Mouse (Mus musculus): ENCODE data around the gene Hspb1. TPM values are rescaled to one million over a fixed set of nuclear protein-coding genes. Genes with fewer than 3 reads are reported as not detected.
A peak's percentile ranks its signal among the peaks of the same experiment; 100 is the strongest.

The Hspb1 gene
- polyA plus RNA-seq, 1 experiment, result 0.79 TPM

- Histone ChIP-seq H3K4me1 (peaks cover 40% of the 10 kb centered on the region), H3K9me3 (no peaks in the 10 kb centered on the region), H3K4me3 (replicated peaks) (peak within 1 kb of the TSS; percentile 100), H3K27me3 (replicated peaks) (no peaks in the 10 kb centered on the region), H3K36me3 (replicated peaks; ENCODE audit: low read length) (peaks cover 29% of the 10 kb centered on the region)
- no peak for TF ChIP-seq FLI1 (IDR thresholded peaks at IDR 0.05; ENCODE audit: low read length)
- TF ChIP-seq GATA1 (IDR thresholded peaks at IDR 0.05; ENCODE audit: borderline replicate concordance, low read length), result no peak
These were observed 46.9 kb downstream of the Hspb1 start, which contains the start of gene Ywhag for GRCm38 (mm10) chr5:135934481-135935175. Ywhag (minus strand) TSS chr5:135934616.

- TF ChIP-seq GATA1 (IDR thresholded peaks at IDR 0.05; ENCODE audit: borderline replicate concordance, low read length), result no peak
- TF ChIP-seq FLI1 (IDR thresholded peaks at IDR 0.05; ENCODE audit: low read length), result no peak
- H3K9me3 ChIP-seq, result no peaks in the 10 kb centered on the region
- H3K4me1 ChIP-seq, result peaks cover 35% of the 10 kb centered on the region
- no peaks in the 10 kb centered on the region for H3K27me3 ChIP-seq (replicated peaks)
- H3K36me3 ChIP-seq (replicated peaks; ENCODE audit: low read length), result peaks cover 23% of the 10 kb centered on the region
- peak overlapping the region; percentile 100 for H3K4me3 ChIP-seq (replicated peaks)
These were observed 47.4 kb downstream of the Hspb1 start for GRCm38 (mm10) chr5:135935176-135935523.

GRCm38 (mm10) chr5:135935641-135936190 is 48.0 kb downstream of the Hspb1 start:
- TF ChIP-seq GATA1 (IDR thresholded peaks at IDR 0.05; ENCODE audit: borderline replicate concordance, low read length) (no peak), FLI1 (IDR thresholded peaks at IDR 0.05; ENCODE audit: low read length) (no peak)
- Histone ChIP-seq H3K4me3 (replicated peaks) (no peak overlapping the region), H3K4me1 (peaks cover 33% of the 10 kb centered on the region), H3K27me3 (replicated peaks) (no peaks in the 10 kb centered on the region), H3K36me3 (replicated peaks; ENCODE audit: low read length) (peaks cover 18% of the 10 kb centered on the region), H3K9me3 (no peaks in the 10 kb centered on the region)

Other genes starting within 250 kb of the Hspb1 start
- 112 and 330 TPM in 2 replicates for gene Por, start 217.9 kb upstream of the Hspb1 start, polyA plus RNA-seq (2012; ENCODE audit: insufficient read depth, low replicate concordance)
- gene Tmem120a, start 143.5 kb upstream of the Hspb1 start, polyA plus RNA-seq (2012; ENCODE audit: insufficient read depth, low replicate concordance), result 13.5 and 55.6 TPM in 2 replicates
- gene Styxl1, start 109.5 kb upstream of the Hspb1 start, polyA plus RNA-seq (2012; ENCODE audit: insufficient read depth, low replicate concordance), result not detected in 2 replicates
- gene Mdh2, start 109.4 kb upstream of the Hspb1 start, polyA plus RNA-seq (2012; ENCODE audit: insufficient read depth, low replicate concordance), result 386 and 408 TPM in 2 replicates
- gene Srrm3, start 81.0 kb upstream of the Hspb1 start, polyA plus RNA-seq (2012; ENCODE audit: insufficient read depth, low replicate concordance), result 0.13 and 1.9 TPM in 2 replicates
- 121 and 148 TPM in 2 replicates for gene Ywhag, start 46.7 kb downstream of the Hspb1 start, polyA plus RNA-seq (2012; ENCODE audit: insufficient read depth, low replicate concordance)
- gene Ssc4d, start 86.6 kb downstream of the Hspb1 start, polyA plus RNA-seq (2012; ENCODE audit: insufficient read depth, low replicate concordance), result 5.0 and 13.7 TPM in 2 replicates
- not detected in 2 replicates for gene Zp3, start 92.2 kb downstream of the Hspb1 start, polyA plus RNA-seq (2012; ENCODE audit: insufficient read depth, low replicate concordance)
- 23.7 and 30.1 TPM in 2 replicates for gene Dtx2, start 106.9 kb downstream of the Hspb1 start, polyA plus RNA-seq (2012; ENCODE audit: insufficient read depth, low replicate concordance)
- 0.06 TPM in 1 of 2 replicates, not detected in the other for gene Upk3b, start 150.6 kb downstream of the Hspb1 start, polyA plus RNA-seq (2012; ENCODE audit: insufficient read depth, low replicate concordance)
- not detected in 2 replicates for gene Upk3bl, start 166.6 kb downstream of the Hspb1 start, polyA plus RNA-seq (2012; ENCODE audit: insufficient read depth, low replicate concordance)
- gene Rasa4, start 196.0 kb downstream of the Hspb1 start, polyA plus RNA-seq (2012; ENCODE audit: insufficient read depth, low replicate concordance), result 4.4 and 18.1 TPM in 2 replicates
- 14.7 and 91.2 TPM in 2 replicates for gene Polr2j, start 228.7 kb downstream of the Hspb1 start, polyA plus RNA-seq (2012; ENCODE audit: insufficient read depth, low replicate concordance)
- 47.2 and 54.5 TPM in 2 replicates for gene Lrwd1, start 248.2 kb downstream of the Hspb1 start, polyA plus RNA-seq (2012; ENCODE audit: insufficient read depth, low replicate concordance)
- 37.3 and 77.1 TPM in 2 replicates for gene Alkbh4, start 248.2 kb downstream of the Hspb1 start, polyA plus RNA-seq (2012; ENCODE audit: insufficient read depth, low replicate concordance)

All from megakaryocyte, embryonic 14.5 days (primary cell).